Mouse (Mus musculus) CD4-positive, CD25-positive, alpha-beta regulatory T cell, adult 2 months (primary cell): ENCODE measurements around the gene 4930524J08Rik.
A peak's percentile ranks its signal among the peaks of the same experiment; 100 is the strongest.

ENCODE experiments used
- DNase-seq: peaks from one replicate; pipeline ENCODE4 v3.0.0-alpha.2; 2012; ENCODE audit warnings: low read depth, low spot score

4930524J08Rik gene

GRCm38 (mm10) chr5:100005431-100005830 is 26.6 kb downstream of the 4930524J08Rik start:
- DNase-seq = no peak

- no peak for DNase-seq
Observed at GRCm38 (mm10) chr5:100005896-100006295, 27.0 kb downstream of the 4930524J08Rik start.

GRCm38 (mm10) chr5:100006324-100007039 is 27.6 kb downstream of the 4930524J08Rik start:
- no peak for DNase-seq

- peak; percentile 56 for DNase-seq
Observed at GRCm38 (mm10) chr5:100007040-100007375, 28.1 kb downstream of the 4930524J08Rik start.

- DNase-seq = peak; percentile 23
Observed at GRCm38 (mm10) chr5:100008485-100008884, 29.6 kb downstream of the 4930524J08Rik start.

GRCm38 (mm10) chr5:100012599-100012998 is 33.7 kb downstream of the 4930524J08Rik start:
- no peak for DNase-seq

- DNase-seq = no peak
Observed at GRCm38 (mm10) chr5:100020089-100020488, 41.2 kb downstream of the 4930524J08Rik start.

- DNase-seq = no peak
Observed at GRCm38 (mm10) chr5:100024403-100024802, 45.5 kb downstream of the 4930524J08Rik start.

GRCm38 (mm10) chr5:100024868-100025267 is 46.0 kb downstream of the 4930524J08Rik start:
- no peak for DNase-seq
